Mouse (Mus musculus) liver, embryonic 14.5 days (tissue): ENCODE results near the gene Cdkn2a. TPM values are rescaled to one million over a fixed set of nuclear protein-coding genes. Genes with fewer than 3 reads are reported as not detected.

Experiments used
- ATAC-seq: fragments of 200-750 bp; cut with Nextera tagmentation; 2 replicates; pipeline ENCODE4 v1.8.0; 2017; ENCODE audit warnings: moderate number of reproducible peaks, mild to moderate bottlenecking, moderate library complexity; ENCODE audit not compliant: insufficient read depth
- DNase-seq, 3 experiments: peaks; one replicate each; pipeline ENCODE4 v3.0.0-alpha.2; 2012 to 2013; ENCODE audit warnings: low read depth in 3 of 3, low spot score in 3 of 3
- H3K27ac ChIP-seq: fragments of 300-500 bp; sonication (generic); 2 replicates; pipeline ENCODE4 v1.5.1; 2014; ENCODE audit warnings: moderate library complexity, mild to moderate bottlenecking, control low read depth, inconsistent platforms
- H3K27me3 ChIP-seq: fragments of 300-500 bp; sonication (generic); 2 replicates; pipeline ENCODE4 v1.6.1; 2014; ENCODE audit warnings: mild to moderate bottlenecking, low read length, moderate library complexity; ENCODE audit not compliant: control insufficient read depth, insufficient read depth
- H3K36me3 ChIP-seq: fragments of 300-500 bp; sonication (generic); replicated peaks from 2 replicates; pipeline ENCODE4 v1.6.1; 2014; ENCODE audit warnings: low read depth; ENCODE audit not compliant: control insufficient read depth, insufficient read depth
- H3K4me1 ChIP-seq, 2 experiments: fragments of 200-500 bp in 1 of 2; fragments of 300-500 bp in 1 of 2; sonication (generic) in 1 of 2; replicated peaks; 2 replicates each; pipeline ENCODE4 v1.6.1; 2012 to 2014; ENCODE audit warnings: antibody characterized with exemption in 1 of 2, inconsistent platforms in 1 of 2, low read length in 1 of 2; ENCODE audit not compliant: control insufficient read depth in 2 of 2, insufficient read depth in 2 of 2
- H3K4me2 ChIP-seq: fragments of 300-500 bp; sonication (generic); 2 replicates; pipeline ENCODE4 v1.6.1; 2014; ENCODE audit warnings: low read depth, mild to moderate bottlenecking, control low read depth, moderate library complexity
- H3K4me3 ChIP-seq, 2 experiments: fragments of 200-500 bp in 1 of 2; fragments of 300-500 bp in 1 of 2; sonication (generic) in 1 of 2; 2 replicates each; pipeline ENCODE4 v1.5.1; 2012 to 2014; ENCODE audit warnings: low read depth in 2 of 2, low read length in 2 of 2, mild to moderate bottlenecking in 2 of 2, control low read depth in 1 of 2, inconsistent platforms in 1 of 2, moderate library complexity in 1 of 2; ENCODE audit not compliant: insufficient read depth in 1 of 2
- H3K9ac ChIP-seq: fragments of 300-500 bp; sonication (generic); replicated peaks from 2 replicates; pipeline ENCODE4 v1.6.1; 2014; ENCODE audit warnings: mild to moderate bottlenecking, control low read depth, moderate library complexity
- H3K9me3 ChIP-seq: fragments of 300-500 bp; sonication (generic); 2 replicates; pipeline ENCODE4 v1.6.1; 2016; ENCODE audit warnings: low read length, mixed read lengths; ENCODE audit not compliant: control insufficient read depth
- CTCF ChIP-seq: IDR thresholded peaks from 2 replicates; pipeline ENCODE4 v1.5.1; 2016; ENCODE audit warnings: antibody characterized with exemption, low read depth, control low read depth
- EP300 ChIP-seq: IDR thresholded peaks from 2 replicates; pipeline ENCODE4 v1.6.1; 2016; ENCODE audit warnings: antibody characterized with exemption, low read depth
- WGBS: fragments of 180-500 bp; shearing (Covaris S2); extraction: QIAGEN DNeasy Blood & Tissue Kit; methylation state at CpG from one replicate; pipeline ENCODE4 v1.1.7; 2014; ENCODE audit not compliant: insufficient replicate concordance; 5-methylcytosine and 5-hydroxymethylcytosine counted together
- polyA plus RNA-seq, 2 experiments: library from polyadenylated mRNA; depleted of rRNA in 1 of 2; stranded (reverse) in 1 of 2; unstranded in 1 of 2; fragments of >200 nt; fragmentation: Nextera tagmentation in 1 of 2; extraction: Ambion mirVana in 1 of 2; gene quantifications; 2 replicates each; pipeline versions ENCODE4 v1.2.1 to v1.2.3; 2012 to 2014

The Cdkn2a gene
- polyA plus RNA-seq, 2 experiments, result not detected

DNA sequence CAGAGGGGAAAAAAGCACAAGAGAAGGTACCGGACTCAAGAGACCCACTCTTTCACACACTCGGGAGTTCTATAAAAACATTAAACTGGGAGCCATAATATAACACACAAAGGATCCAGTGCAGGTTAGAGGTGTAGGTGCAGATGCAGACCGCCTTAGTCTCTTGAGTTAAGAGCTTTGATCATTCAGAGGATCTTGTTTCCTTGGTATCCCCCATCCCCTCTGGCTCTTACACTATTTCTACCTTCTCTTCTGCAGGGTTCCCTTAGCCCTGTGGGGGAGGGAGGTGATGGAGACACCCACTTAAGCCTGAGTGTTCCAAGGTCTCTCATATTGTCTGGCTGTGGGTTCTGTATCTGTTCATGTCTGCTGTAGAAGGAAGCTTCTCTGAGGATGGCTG, 13.5 kb upstream of the Cdkn2a start:
- Histone ChIP-seq H3K4me3 (no peak overlapping the region), H3K27ac (no peak overlapping the region), H3K27me3 (peaks cover 70% of the 10 kb centered on the region), H3K4me2 (no peak overlapping the region), H3K9ac (no peak overlapping the region), H3K9me3 (no peaks in the 10 kb centered on the region), H3K4me1 (peaks cover 2 to 3% of the 10 kb centered on the region in 2 experiments; a peak in 1 of 4 replicates), H3K36me3 (no peaks in the 10 kb centered on the region)
- TF ChIP-seq CTCF (no peak), EP300 (no peak)
- DNase-seq (no peak), ATAC-seq (no peak)
- WGBS, result 7% methylated on average over 3 of the region's 3 CpGs

GRCm38 (mm10) chr4:89306798-89307365, 12.4 kb upstream of the Cdkn2a start:
- peaks cover 2 to 3% of the 10 kb centered on the region in 2 experiments; a peak in 1 of 4 replicates for H3K4me1 ChIP-seq
- H3K4me2 ChIP-seq, result no peak overlapping the region
- DNase-seq, result no peak
- H3K36me3 ChIP-seq, result no peaks in the 10 kb centered on the region
- H3K4me3 ChIP-seq, result no peak overlapping the region
- H3K9ac ChIP-seq, result no peak overlapping the region
- H3K27ac ChIP-seq, result no peak overlapping the region
- no peaks in the 10 kb centered on the region for H3K9me3 ChIP-seq
- peaks cover 80% of the 10 kb centered on the region for H3K27me3 ChIP-seq
- under 1% methylated on average over 25 of the region's 25 CpGs for WGBS
- ATAC-seq, result no peak
- no peak for TF ChIP-seq CTCF

DNA sequence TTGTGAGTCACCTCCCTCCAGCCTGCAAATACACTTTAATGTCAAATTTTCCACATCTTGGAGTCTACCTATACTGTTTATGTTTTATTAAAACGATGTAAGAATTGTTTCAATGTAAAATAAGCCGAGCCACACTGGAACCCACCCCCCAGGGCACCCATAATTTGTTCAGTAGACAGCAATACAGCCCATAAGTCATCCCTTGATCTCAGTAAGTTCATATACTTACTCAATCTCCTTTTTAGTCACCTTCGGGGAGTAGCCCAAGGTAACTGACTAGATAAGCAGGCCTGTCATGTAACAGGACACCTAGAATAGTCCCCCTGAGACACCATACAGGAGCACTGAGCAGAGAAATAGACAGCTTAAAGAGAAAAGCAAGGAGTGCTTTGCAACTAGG, 11.2 kb upstream of the Cdkn2a start:
- H3K4me2 ChIP-seq, result no peak overlapping the region
- H3K9ac ChIP-seq, result no peak overlapping the region
- 5% methylated on average over 3 of the region's 3 CpGs for WGBS
- H3K27ac ChIP-seq, result no peak overlapping the region
- ATAC-seq, result no peak
- H3K9me3 ChIP-seq, result no peaks in the 10 kb centered on the region
- no peak for TF ChIP-seq CTCF
- peaks cover 85% of the 10 kb centered on the region for H3K27me3 ChIP-seq
- DNase-seq, result no peak
- H3K4me1 ChIP-seq, result no peaks in the 10 kb centered on the region
- H3K4me3 ChIP-seq, result no peak overlapping the region
- no peaks in the 10 kb centered on the region for H3K36me3 ChIP-seq

DNA sequence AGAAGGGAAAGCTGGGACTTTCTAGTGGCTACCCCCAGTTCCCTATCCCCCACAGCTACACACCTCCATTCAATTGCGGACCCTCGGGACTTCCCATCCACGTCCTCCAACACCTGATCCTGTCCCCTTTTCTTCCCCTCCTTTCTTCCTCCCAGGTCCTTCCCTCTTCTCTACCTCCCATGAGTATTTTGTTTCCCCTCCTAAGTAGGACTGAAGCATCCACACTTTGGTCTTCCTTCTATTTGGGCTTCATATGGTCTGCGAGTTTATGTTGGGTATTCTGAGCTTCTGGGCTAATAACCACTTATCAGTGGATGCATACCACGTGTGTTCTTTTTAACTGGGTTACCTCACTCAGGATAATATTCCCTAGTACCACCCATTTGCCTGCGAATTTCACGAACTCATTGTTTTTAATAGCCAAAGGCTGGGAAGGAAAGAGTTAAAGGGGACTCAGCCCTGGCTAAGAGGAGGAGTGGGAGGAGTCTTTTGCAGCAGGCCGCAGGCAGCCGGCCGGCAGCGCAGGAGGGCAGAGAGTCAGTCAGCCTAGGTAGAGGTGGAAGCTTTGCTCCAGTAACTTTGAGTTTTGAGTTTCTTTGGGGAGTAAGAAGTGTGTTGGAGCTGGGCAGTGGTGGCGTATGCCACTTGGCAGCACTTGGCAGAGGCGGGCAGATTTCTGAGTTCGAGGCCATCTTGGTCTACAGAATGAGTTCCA, 9.0 kb upstream of the Cdkn2a start:
- 1% methylated on average over 14 of the region's 14 CpGs for WGBS
- H3K4me2 ChIP-seq, result no peak overlapping the region
- no peak for ATAC-seq

DNA sequence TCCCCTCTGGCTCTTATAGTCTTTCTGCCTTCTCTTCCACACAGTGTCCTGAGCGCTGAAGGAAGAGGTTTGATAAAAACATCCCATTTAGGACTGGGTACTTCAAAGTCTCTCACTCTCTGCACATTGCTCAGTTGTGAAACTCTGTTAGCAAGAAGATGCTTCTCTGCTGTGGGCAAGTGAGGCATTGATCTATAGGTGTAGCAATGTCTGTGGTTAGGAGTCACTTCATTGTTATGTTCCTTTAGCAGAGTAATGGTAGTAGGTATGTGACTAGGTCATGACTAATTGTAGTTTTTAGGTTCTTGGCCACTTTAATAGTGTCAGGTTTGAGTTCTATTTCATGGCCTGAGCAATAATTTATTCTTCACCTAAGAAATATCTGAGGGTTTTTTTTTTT, 7.7 kb upstream of the Cdkn2a start:
- WGBS, result 0% methylated on average over 1 of the region's 1 CpGs
- Histone ChIP-seq H3K27me3 (peaks cover 79% of the 10 kb centered on the region), H3K36me3 (no peaks in the 10 kb centered on the region)

More for the DNA sequence above, 9.0 kb upstream of the Cdkn2a start:
- Histone ChIP-seq H3K36me3 (no peaks in the 10 kb centered on the region), H3K27me3 (peaks cover 81% of the 10 kb centered on the region), H3K9me3 (no peaks in the 10 kb centered on the region), H3K27ac (no peak overlapping the region), H3K9ac (no peak overlapping the region), H3K4me3 (no peak overlapping the region), H3K4me1 (no peaks in the 10 kb centered on the region)
- no peak for TF ChIP-seq EP300
- TF ChIP-seq CTCF, result no peak
- no peak for DNase-seq

More for the DNA sequence above, 7.7 kb upstream of the Cdkn2a start:
- no peak overlapping the region for H3K9ac ChIP-seq
- no peak overlapping the region for H3K4me3 ChIP-seq
- no peak overlapping the region for H3K27ac ChIP-seq
- DNase-seq (no peak), ATAC-seq (no peak)
- H3K4me1 ChIP-seq, result no peaks in the 10 kb centered on the region
- H3K4me2 ChIP-seq, result no peak overlapping the region
- TF ChIP-seq CTCF (no peak), EP300 (no peak)
- H3K9me3 ChIP-seq, result no peaks in the 10 kb centered on the region
